In the genomic region with DNA sequence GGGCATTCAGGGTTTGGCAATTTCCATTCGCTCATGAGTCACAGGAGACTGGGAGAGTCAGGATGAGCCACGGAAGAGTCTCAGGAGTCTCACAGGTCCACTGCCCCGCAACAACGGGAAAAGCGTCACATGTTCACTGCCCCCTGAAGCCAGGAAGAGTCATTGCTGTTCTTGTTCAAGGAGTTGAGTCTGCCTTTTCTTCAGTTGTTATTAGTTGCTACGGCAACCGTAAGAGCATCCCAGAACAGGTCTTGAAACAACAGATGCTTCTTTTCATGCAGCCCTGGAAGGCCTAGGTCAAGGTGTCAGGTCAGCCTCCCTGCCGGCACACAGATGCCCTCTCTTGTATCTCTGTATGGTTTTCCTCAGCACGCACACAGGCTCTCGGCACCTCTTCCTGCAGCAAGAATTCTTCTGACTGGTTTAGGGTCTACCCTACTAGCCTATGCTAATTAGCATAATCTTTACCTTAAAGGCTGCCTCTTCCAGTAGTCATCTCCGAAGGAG, we compare ENCODE assay signal across 9 mouse cellular contexts. TPM values are rescaled to one million over a fixed set of nuclear protein-coding genes. Genes with fewer than 3 reads are reported as not detected.
A peak's percentile ranks its signal among the peaks of the same experiment; 100 is the strongest.
DNase-seq lines count a peak whose midpoint lies in the region; ATAC-seq and TF ChIP-seq lines count a peak whose summit lies in the region.
"Had no signal": no experiment of that assay in that cellular context is flagged by ENCODE, and none has a peak within 500 bp of the region (broad histone marks: within the 10 kb centered on the region; RNA-seq: fewer than 3 reads in every experiment).

No protein-coding gene starts in this region.

- peak overlapping the region; percentile 27; the same call in 1 of the 2 replicates for H3K27ac ChIP-seq in heart, embryonic 15.5 days
- no peak overlapping the region for H3K27ac ChIP-seq in hindbrain, embryonic 11.5 days (ENCODE audit: low read depth, low read length)
- H3K27ac ChIP-seq in midbrain, postnatal 0 days (ENCODE audit: low read depth, low read length), result 0 out of 2 replicates have a peak overlapping the region, but pooled peaks have one; percentile 12
- H3K27ac ChIP-seq: embryonic facial prominence, embryonic 12.5 days had no signal

- no peaks in the 10 kb centered on the region for H3K36me3 ChIP-seq in heart, embryonic 15.5 days
- no peaks in the 10 kb centered on the region for H3K36me3 ChIP-seq in hindbrain, embryonic 11.5 days (ENCODE audit: control insufficient read depth, insufficient read depth, low read length)
- H3K36me3 ChIP-seq in midbrain, postnatal 0 days (ENCODE audit: insufficient read depth, low read length), result no peaks in the 10 kb centered on the region
- H3K36me3 ChIP-seq: embryonic facial prominence, embryonic 12.5 days had no signal

- no peak for DNase-seq in heart, postnatal 10 days
- peak; percentile 53 for DNase-seq in ZHBTc4 (ENCODE audit: low read depth, low spot score)
- DNase-seq in hindbrain, embryonic 11.5 days (ENCODE audit: low spot score), result peak; percentile 63
- peak; percentile 36 for DNase-seq in midbrain, postnatal 0 days (ENCODE audit: low spot score)
- no peak for DNase-seq in cerebellum, adult 11-12 months
- no peak for DNase-seq in urinary bladder, postnatal 25 days (ENCODE audit: low spot score)
- DNase-seq in cerebellum, postnatal 36 days, result no peak

- H3K9ac ChIP-seq in heart, embryonic 15.5 days, result no peak overlapping the region
- H3K9ac ChIP-seq in hindbrain, embryonic 11.5 days (ENCODE audit: low read depth, low read length), result no peak overlapping the region
- no peak overlapping the region for H3K9ac ChIP-seq in midbrain, postnatal 0 days (replicated peaks; ENCODE audit: low read length, poor library complexity, severe bottlenecking)
- H3K9ac ChIP-seq: embryonic facial prominence, embryonic 12.5 days had no signal

- H3K4me2 ChIP-seq in heart, embryonic 15.5 days, result no peak overlapping the region
- no peak overlapping the region for H3K4me2 ChIP-seq in hindbrain, embryonic 11.5 days (replicated peaks; ENCODE audit: low read depth, low read length)
- peak overlapping the region; percentile 13; the same call in 1 of the 2 replicates for H3K4me2 ChIP-seq in midbrain, postnatal 0 days (ENCODE audit: low read depth, low read length, poor library complexity, severe bottlenecking)
- H3K4me2 ChIP-seq: embryonic facial prominence, embryonic 12.5 days had no signal

- no peak overlapping the region for H3K4me3 ChIP-seq in heart, embryonic 15.5 days
- H3K4me3 ChIP-seq in hindbrain, embryonic 11.5 days (ENCODE audit: low read depth, low read length), result no peak overlapping the region
- H3K4me3 ChIP-seq in midbrain, postnatal 0 days (ENCODE audit: low read depth, low read length), result no peak overlapping the region
- H3K4me3 ChIP-seq: embryonic facial prominence, embryonic 12.5 days had no signal

- no peaks in the 10 kb centered on the region for H3K9me3 ChIP-seq in heart, embryonic 15.5 days (replicated peaks)
- H3K9me3 ChIP-seq in hindbrain, embryonic 11.5 days (ENCODE audit: control insufficient read depth, low read length), result no peaks in the 10 kb centered on the region
- H3K9me3 ChIP-seq in midbrain, postnatal 0 days (ENCODE audit: low read length), result no peaks in the 10 kb centered on the region
- H3K9me3 ChIP-seq: embryonic facial prominence, embryonic 12.5 days had no signal

- no peaks in the 10 kb centered on the region for H3K27me3 ChIP-seq in heart, embryonic 15.5 days
- H3K27me3 ChIP-seq in hindbrain, embryonic 11.5 days (ENCODE audit: control insufficient read depth, insufficient read depth, low read length), result no peaks in the 10 kb centered on the region
- no peaks in the 10 kb centered on the region for H3K27me3 ChIP-seq in midbrain, postnatal 0 days (ENCODE audit: insufficient read depth, low read length)
- H3K27me3 ChIP-seq: embryonic facial prominence, embryonic 12.5 days had no signal

- H3K4me1 ChIP-seq in heart, embryonic 15.5 days (replicated peaks), result peaks cover 38% of the 10 kb centered on the region
- 0 out of 2 replicates have a peak, but pooled peaks cover 8% of the 10 kb centered on the region for H3K4me1 ChIP-seq in hindbrain, embryonic 11.5 days (replicated peaks; ENCODE audit: control insufficient read depth, insufficient read depth, low read length)
- H3K4me1 ChIP-seq in midbrain, postnatal 0 days (ENCODE audit: insufficient read depth, low read length), result peaks cover 17% of the 10 kb centered on the region

- intact Hi-C loops in heart, postnatal 10 days (cut with DNase I), result no loop called here

- ATAC-seq in heart, embryonic 15.5 days (replicated peaks; ENCODE audit: insufficient number of reproducible peaks, insufficient read depth, low FRiP score, low read depth), result no peak
- ATAC-seq in hindbrain, embryonic 11.5 days (ENCODE audit: low FRiP score), result peak; percentile 69
- no peak; the same call in 1 of the 2 replicates for ATAC-seq in midbrain, postnatal 0 days (ENCODE audit: low FRiP score)

- TF ChIP-seq CTCF in midbrain, postnatal 0 days (IDR thresholded peaks at IDR 0.05), result peak; percentile 37

- WGBS in heart, embryonic 15.5 days, result 51% methylated on average over 11 of the region's 11 CpGs
- WGBS in hindbrain, embryonic 11.5 days, result 11% methylated on average over 11 of the region's 11 CpGs
- WGBS in midbrain, postnatal 0 days, result 19% methylated on average over 11 of the region's 11 CpGs

RNA-seq across cellular contexts. Expression of a gene that starts 36.9 kb away (rescaled TPM):
- 27.2 and 34.4 TPM in 2 replicates for polyA plus RNA-seq in heart, embryonic 15.5 days (2015; fragmentation: Nextera tagmentation; extraction: Ambion mirVana)
- 10 to 100 TPM; 42.8 to 43.7 TPM for total RNA-seq in heart, postnatal 10 days (2021)
- 33.5 and 37.2 TPM in 2 replicates for polyA plus RNA-seq in hindbrain, embryonic 11.5 days (2014; fragmentation: Nextera tagmentation; extraction: Ambion mirVana)
- 35.0 and 36.3 TPM in 2 replicates for total RNA-seq in midbrain, postnatal 0 days (2014; rRNA removed)
- polyA plus RNA-seq in midbrain, postnatal 0 days (2015; fragmentation: Nextera tagmentation; extraction: Ambion mirVana), result 19.0 and 19.9 TPM in 2 replicates

Comparison
In these comparisons a context has a peak if more than half of its experiments do, and no peak if none do; other contexts are left out.
1. DNase-seq: peak in ZHBTc4 (single experiment), hindbrain, embryonic 11.5 days (single experiment) and midbrain, postnatal 0 days (single experiment); none in heart, postnatal 10 days (0 of 2), cerebellum, adult 11-12 months (single experiment), urinary bladder, postnatal 25 days (single experiment) and cerebellum, postnatal 36 days (0 of 2).